Mouse (Mus musculus) heart, embryonic 14.5 days (tissue): ENCODE results near the gene Gm11568. TPM values are rescaled to one million over a fixed set of nuclear protein-coding genes. Genes with fewer than 3 reads are reported as not detected.
"Not testable (repeated sequence)": the region's sequence is repeated elsewhere in the genome, so short reads cannot be mapped to it uniquely, and the experiment has no call there.

ENCODE experiments used
- ATAC-seq: fragments of 200-750 bp; cut with Nextera tagmentation; 2 replicates; pipeline ENCODE4 v1.8.0; 2017; ENCODE audit warnings: low read depth, moderate TSS enrichment; ENCODE audit not compliant: insufficient number of reproducible peaks, insufficient read depth, low FRiP score
- H3K27ac ChIP-seq, 2 experiments: fragments of 200-500 bp in 1 of 2; fragments of 300-500 bp in 1 of 2; sonication (generic) in 1 of 2; replicated peaks in 1 of 2; 2 replicates each; pipeline ENCODE4 v1.5.1; 2012 to 2014; ENCODE audit warnings: low read depth in 2 of 2, low read length in 2 of 2, control low read depth in 1 of 2, mild to moderate bottlenecking in 1 of 2, mixed read lengths in 1 of 2; ENCODE audit not compliant: control insufficient read depth in 1 of 2, insufficient read depth in 1 of 2
- H3K27me3 ChIP-seq: fragments of 300-500 bp; sonication (generic); 2 replicates; pipeline ENCODE4 v1.6.1; 2014; ENCODE audit warnings: mild to moderate bottlenecking, low read length, control low read depth; ENCODE audit not compliant: control insufficient read depth, insufficient read depth
- H3K36me3 ChIP-seq: fragments of 300-500 bp; sonication (generic); 2 replicates; pipeline ENCODE4 v1.6.1; 2014; ENCODE audit warnings: mild to moderate bottlenecking, control low read depth, low read length, mixed read lengths; ENCODE audit not compliant: control insufficient read depth, insufficient read depth
- H3K4me1 ChIP-seq, 2 experiments: fragments of 200-500 bp in 1 of 2; fragments of 300-500 bp in 1 of 2; sonication (generic) in 1 of 2; 2 replicates each; pipeline ENCODE4 v1.6.1; 2012 to 2014; ENCODE audit warnings: low read length in 2 of 2, control low read depth in 1 of 2, mixed read lengths in 1 of 2; ENCODE audit not compliant: control insufficient read depth in 2 of 2, insufficient read depth in 2 of 2
- H3K4me2 ChIP-seq: fragments of 300-500 bp; sonication (generic); 2 replicates; pipeline ENCODE4 v1.6.1; 2014; ENCODE audit warnings: mild to moderate bottlenecking, low read length
- H3K4me3 ChIP-seq, 2 experiments: fragments of 200-500 bp in 1 of 2; fragments of 300-500 bp in 1 of 2; sonication (generic) in 1 of 2; 2 replicates each; pipeline ENCODE4 v1.5.1; 2012 to 2014; ENCODE audit warnings: low read length in 2 of 2, mild to moderate bottlenecking in 2 of 2, control low read depth in 1 of 2, low read depth in 1 of 2, moderate library complexity in 1 of 2; ENCODE audit not compliant: control insufficient read depth in 1 of 2, insufficient read depth in 1 of 2
- H3K9ac ChIP-seq: fragments of 300-500 bp; sonication (generic); 2 replicates; pipeline ENCODE4 v1.6.1; 2014; ENCODE audit warnings: mild to moderate bottlenecking, low read length
- H3K9me3 ChIP-seq: fragments of 300-500 bp; sonication (generic); 2 replicates; pipeline ENCODE4 v1.6.1; 2016; ENCODE audit warnings: low read length, control low read depth; ENCODE audit not compliant: control insufficient read depth
- WGBS: fragments of 180-500 bp; shearing (Covaris S2); extraction: QIAGEN DNeasy Blood & Tissue Kit; methylation state at CpG from one replicate; pipeline ENCODE4 v1.1.7; 2014; 5-methylcytosine and 5-hydroxymethylcytosine counted together
- polyA plus RNA-seq: library from polyadenylated mRNA; unstranded; fragments of >200 nt; fragmentation: Nextera tagmentation; extraction: Ambion mirVana; gene quantifications from 2 replicates; pipeline ENCODE4 v1.2.1, GENCODE M21; 2014

Gene Gm11568
- polyA plus RNA-seq, 1 experiment from 2014 or later: not detected

DNA sequence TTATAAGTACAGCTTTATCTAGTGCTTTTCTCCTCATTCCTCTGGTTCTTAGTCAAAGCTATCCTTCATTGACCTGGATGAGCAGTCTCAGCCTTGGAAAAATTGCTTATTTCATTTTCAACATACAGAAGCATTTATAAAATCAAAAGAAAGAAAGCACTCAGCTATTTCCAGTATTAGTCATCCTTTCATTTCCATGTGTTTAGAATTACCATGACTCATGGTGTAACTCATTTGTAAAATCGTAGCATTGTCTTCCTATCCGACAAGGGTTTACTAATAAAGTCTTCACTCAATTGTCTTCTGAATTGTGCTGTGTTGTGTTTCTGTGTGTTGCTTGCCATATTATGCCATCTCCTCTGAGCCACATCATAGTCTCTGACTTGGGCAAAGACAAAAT is 1.0 kb downstream of the Gm11568 start:
- Histone ChIP-seq H3K36me3 (no peaks in the 10 kb centered on the region), H3K9me3 (no peaks in the 10 kb centered on the region), H3K4me3 (no peak overlapping the region), H3K27me3 (no peaks in the 10 kb centered on the region), H3K9ac (no peak overlapping the region), H3K4me1 (no peaks in the 10 kb centered on the region), H3K27ac (no peak overlapping the region), H3K4me2 (no peak overlapping the region)
- WGBS: 81% methylated on average over 2 of the region's 2 CpGs
- no peak for ATAC-seq

DNA sequence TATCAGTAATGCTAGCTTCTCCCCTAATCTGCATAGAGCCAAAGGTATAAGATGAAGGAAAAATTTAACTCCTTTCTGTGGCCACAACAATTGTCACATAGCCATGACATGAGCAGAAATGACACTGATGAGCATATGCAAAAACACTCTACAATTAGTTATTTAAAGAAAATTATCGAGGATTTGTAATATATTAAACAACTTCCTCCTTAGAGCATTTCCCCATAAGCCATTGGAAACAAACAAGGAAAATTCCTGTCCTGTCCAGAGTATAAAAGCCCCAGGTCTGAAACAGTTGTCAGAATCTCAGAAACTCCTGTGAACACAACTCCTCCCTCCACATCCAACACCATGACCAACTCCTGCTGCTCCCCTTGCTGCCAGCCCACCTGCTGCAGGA is 6.5 kb downstream of the Gm11568 start, which contains the start of gene Gm11559:
Gene Gm11559 (plus strand): TSS at position 301 of the 400 bp plus-strand sequence.
- not testable (repeated sequence) for H3K27me3 ChIP-seq, H3K9ac ChIP-seq, H3K27ac ChIP-seq, H3K36me3 ChIP-seq, H3K4me3 ChIP-seq, ATAC-seq, H3K4me1 ChIP-seq, H3K9me3 ChIP-seq, H3K4me2 ChIP-seq
- 42% methylated on average over 1 of the region's 1 CpGs for WGBS

DNA sequence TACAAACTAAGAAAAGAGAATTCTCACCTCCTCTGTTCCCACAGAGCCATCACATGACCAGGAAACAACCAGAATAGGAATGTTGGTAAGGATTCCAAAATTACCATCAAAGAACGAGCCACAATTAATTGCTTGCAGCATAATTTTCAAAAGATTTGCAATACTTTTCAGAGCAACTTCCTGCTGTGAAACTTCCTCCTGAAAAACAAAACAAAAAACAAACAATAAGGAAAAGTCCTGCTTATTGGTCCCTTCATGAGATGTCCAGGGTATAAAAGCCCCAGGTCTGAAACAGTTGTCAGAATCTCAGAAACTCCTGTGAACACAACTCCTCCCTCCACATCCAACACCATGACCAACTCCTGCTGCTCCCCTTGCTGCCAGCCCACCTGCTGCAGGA is 15.4 kb downstream of the Gm11568 start, which contains the start of gene Krtap9-1:
Gene Krtap9-1 (plus strand): TSS at position 301 of the 400 bp plus-strand sequence.
- 67% methylated on average over 1 of the region's 1 CpGs for WGBS
- H3K36me3 ChIP-seq, H3K27ac ChIP-seq, H3K27me3 ChIP-seq, H3K9me3 ChIP-seq, H3K9ac ChIP-seq, ATAC-seq, H3K4me2 ChIP-seq, H3K4me1 ChIP-seq, H3K4me3 ChIP-seq: not testable (repeated sequence)

DNA sequence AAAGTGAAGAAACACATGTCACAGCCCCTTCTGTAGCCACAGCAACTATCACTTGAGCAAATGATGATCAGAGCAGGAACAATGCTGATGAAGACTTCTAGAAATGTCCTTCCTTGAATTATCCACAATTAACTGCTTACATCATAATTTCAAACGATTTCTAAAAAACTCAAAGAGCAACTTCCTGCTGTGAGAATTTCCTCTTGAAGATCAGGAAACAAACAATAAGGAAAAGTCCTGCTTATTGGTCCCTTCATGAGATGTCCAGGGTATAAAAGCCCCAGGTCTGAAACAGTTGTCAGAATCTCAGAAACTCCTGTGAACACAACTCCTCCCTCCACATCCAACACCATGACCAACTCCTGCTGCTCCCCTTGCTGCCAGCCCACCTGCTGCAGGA is 21.2 kb downstream of the Gm11568 start, which contains the start of gene Gm11567:
Gene Gm11567 (plus strand): TSS at position 301 of the 400 bp plus-strand sequence.
- WGBS: 36% methylated on average over 1 of the region's 1 CpGs
- not testable (repeated sequence) for ATAC-seq, H3K9me3 ChIP-seq, H3K27ac ChIP-seq, H3K4me1 ChIP-seq, H3K27me3 ChIP-seq, H3K9ac ChIP-seq, H3K4me2 ChIP-seq, H3K36me3 ChIP-seq, H3K4me3 ChIP-seq

DNA sequence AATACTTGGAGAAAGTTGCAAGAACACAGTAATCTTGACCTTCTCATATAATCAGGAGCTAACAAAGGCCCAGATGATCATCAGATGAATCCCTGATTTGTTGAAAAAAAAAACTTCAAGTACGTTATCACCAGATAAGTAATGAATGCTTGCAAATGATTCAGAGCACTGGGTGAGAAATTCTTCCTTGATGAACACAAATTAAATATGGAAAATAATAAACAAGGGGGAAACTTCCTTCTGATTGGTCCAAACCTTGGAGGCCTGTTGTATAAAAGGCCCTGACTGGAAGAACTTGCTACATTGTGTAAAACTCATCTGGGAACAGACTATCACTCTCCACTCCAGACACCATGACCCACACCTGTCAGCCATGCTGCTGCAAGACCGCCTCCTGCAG is 49.9 kb downstream of the Gm11568 start, which contains the start of gene Krtap31-1:
Gene Krtap31-1 (plus strand): TSS at position 301 of the 400 bp plus-strand sequence.
- Histone ChIP-seq H3K4me3 (no peak within 1 kb of the TSS), H3K36me3 (no peaks in the 10 kb centered on the region), H3K27me3 (no peaks in the 10 kb centered on the region), H3K4me1 (no peaks in the 10 kb centered on the region), H3K9me3 (no peaks in the 10 kb centered on the region), H3K27ac (no peak within 1 kb of the TSS), H3K4me2 (no peak within 1 kb of the TSS), H3K9ac (no peak within 1 kb of the TSS)
- ATAC-seq: no peak
- whole genome bisulfite sequencing: 76% methylated on average over 2 of the region's 2 CpGs

Other genes starting within 250 kb of the Gm11568 start
- gene Gm11937, start 247.7 kb upstream of the Gm11568 start, polyA plus RNA-seq: not detected in 2 replicates
- gene Krtap2-4, start 243.1 kb upstream of the Gm11568 start, polyA plus RNA-seq: not detected in 2 replicates
- gene Gm11562, start 237.5 kb upstream of the Gm11568 start, polyA plus RNA-seq: not detected in 2 replicates
- not detected in 2 replicates for gene Krtap4-1, start 229.7 kb upstream of the Gm11568 start, polyA plus RNA-seq
- gene Krtap4-2, start 222.8 kb upstream of the Gm11568 start, polyA plus RNA-seq: not detected in 2 replicates
- gene Krtap4-7, start 213.8 kb upstream of the Gm11568 start, polyA plus RNA-seq: not detected in 2 replicates
- gene Gm11555, start 207.7 kb upstream of the Gm11568 start, polyA plus RNA-seq: not detected in 2 replicates
- not detected in 2 replicates for gene Gm11563, start 199.0 kb upstream of the Gm11568 start, polyA plus RNA-seq
- gene Krtap4-6, start 192.0 kb upstream of the Gm11568 start, polyA plus RNA-seq: not detected in 2 replicates
- gene Gm14190, start 167.2 kb upstream of the Gm11568 start, polyA plus RNA-seq: not detected in 2 replicates
- gene Gm14180, start 123.6 kb upstream of the Gm11568 start, polyA plus RNA-seq: not detected in 2 replicates
- gene Gm11595, start 85.0 kb upstream of the Gm11568 start, polyA plus RNA-seq: not detected in 2 replicates
- gene Krtap4-8, start 77.2 kb upstream of the Gm11568 start, polyA plus RNA-seq: not detected in 2 replicates
- gene Krtap4-9, start 72.7 kb upstream of the Gm11568 start, polyA plus RNA-seq: not detected in 2 replicates
- not detected in 2 replicates for gene Gm11596, start 64.5 kb upstream of the Gm11568 start, polyA plus RNA-seq
- not detected in 2 replicates for gene Gm11569, start 59.0 kb upstream of the Gm11568 start, polyA plus RNA-seq
- gene Gm11554, start 53.5 kb upstream of the Gm11568 start, polyA plus RNA-seq: not detected in 2 replicates
- not detected in 2 replicates for gene Krtap4-13, start 48.0 kb upstream of the Gm11568 start, polyA plus RNA-seq
- gene Gm11564, start 42.3 kb upstream of the Gm11568 start, polyA plus RNA-seq: not detected in 2 replicates
- gene 2300003K06Rik, start 19.9 kb upstream of the Gm11568 start, polyA plus RNA-seq: not detected in 2 replicates
- gene Krtap4-16, start 6.3 kb upstream of the Gm11568 start, polyA plus RNA-seq: not detected in 2 replicates
- not detected in 2 replicates for gene Gm11559, start 6.6 kb downstream of the Gm11568 start, polyA plus RNA-seq
- gene Krtap9-1, start 15.5 kb downstream of the Gm11568 start, polyA plus RNA-seq: not detected in 2 replicates
- not detected in 2 replicates for gene Gm11567, start 21.3 kb downstream of the Gm11568 start, polyA plus RNA-seq
- gene Krtap31-1, start 50.0 kb downstream of the Gm11568 start, polyA plus RNA-seq: not detected in 2 replicates
- gene Gm11565, start 56.8 kb downstream of the Gm11568 start, polyA plus RNA-seq: not detected in 2 replicates
- gene Krtap31-2, start 78.4 kb downstream of the Gm11568 start, polyA plus RNA-seq: not detected in 2 replicates
- not detected in 2 replicates for gene Krtap9-5, start 90.6 kb downstream of the Gm11568 start, polyA plus RNA-seq
- gene Krtap29-1, start 121.1 kb downstream of the Gm11568 start, polyA plus RNA-seq: not detected in 2 replicates
- not detected in 2 replicates for gene Krtap16-1, start 128.7 kb downstream of the Gm11568 start, polyA plus RNA-seq
- gene Krtap17-1, start 136.1 kb downstream of the Gm11568 start, polyA plus RNA-seq: not detected in 2 replicates
- gene Krt33a, start 158.3 kb downstream of the Gm11568 start, polyA plus RNA-seq: not detected in 2 replicates
- not detected in 2 replicates for gene Krt33b, start 172.0 kb downstream of the Gm11568 start, polyA plus RNA-seq
- not detected in 2 replicates for gene Krt34, start 183.6 kb downstream of the Gm11568 start, polyA plus RNA-seq
- gene Krt31, start 192.6 kb downstream of the Gm11568 start, polyA plus RNA-seq: not detected in 2 replicates
- not detected in 2 replicates for gene Krt32, start 230.3 kb downstream of the Gm11568 start, polyA plus RNA-seq
- gene Krt35, start 238.3 kb downstream of the Gm11568 start, polyA plus RNA-seq: not detected in 2 replicates
- gene Krt36, start 247.7 kb downstream of the Gm11568 start, polyA plus RNA-seq: not detected in 2 replicates